Mouse (Mus musculus) liver, adult 2 months (tissue): ENCODE measurements around the gene Tulp2. TPM values are rescaled to one million over a fixed set of nuclear protein-coding genes. Genes with fewer than 3 reads are reported as not detected.

ENCODE experiments used
- DNase-seq: peaks from one replicate; pipeline ENCODE4 v3.0.0-alpha.2; 2011; ENCODE audit warnings: low read depth, low spot score; ENCODE audit errors: extremely low read depth
- H3K27ac ChIP-seq: fragments of 200-500 bp; replicated peaks from 2 replicates; pipeline ENCODE4 v1.5.1; 2012; ENCODE audit warnings: low read depth, mild to moderate bottlenecking, control low read depth, inconsistent platforms, low read length; ENCODE audit not compliant: insufficient read depth
- H3K27me3 ChIP-seq: fragments of 200-500 bp; 2 replicates; pipeline ENCODE4 v1.6.1; 2012; ENCODE audit warnings: mild to moderate bottlenecking, moderate library complexity, low read length, inconsistent platforms; ENCODE audit not compliant: control insufficient read depth, insufficient read depth
- H3K36me3 ChIP-seq: fragments of 200-500 bp; 2 replicates; pipeline ENCODE4 v1.6.1; 2012; ENCODE audit warnings: low read length, inconsistent platforms; ENCODE audit not compliant: control insufficient read depth, insufficient read depth
- H3K4me1 ChIP-seq: fragments of 200-500 bp; 2 replicates; pipeline ENCODE4 v1.6.1; 2011; ENCODE audit warnings: low read length; ENCODE audit not compliant: control insufficient read depth, insufficient read depth
- H3K4me3 ChIP-seq: fragments of 200-500 bp; 2 replicates; pipeline ENCODE4 v1.5.1; 2011; ENCODE audit warnings: low read depth, mild to moderate bottlenecking, control low read depth, low read length, moderate library complexity; ENCODE audit not compliant: insufficient read depth
- H3K79me2 ChIP-seq: fragments of 200-500 bp; 2 replicates; pipeline ENCODE4 v1.6.1; 2012; ENCODE audit warnings: inconsistent platforms, mild to moderate bottlenecking, low read length, moderate library complexity; ENCODE audit not compliant: control insufficient read depth, insufficient read depth
- H3K9ac ChIP-seq: fragments of 200-500 bp; 2 replicates; pipeline ENCODE4 v1.6.1; 2012; ENCODE audit warnings: low read depth, mild to moderate bottlenecking, control low read depth, inconsistent platforms, low read length
- CTCF ChIP-seq: fragments of 200-500 bp; IDR thresholded peaks from 2 replicates; pipeline ENCODE4 v1.5.1; 2011; ENCODE audit warnings: low read depth, low read length, control low read depth
- POLR2A ChIP-seq: fragments of 200-500 bp; IDR thresholded peaks from 2 replicates; pipeline ENCODE4 v1.6.1; 2011; ENCODE audit warnings: low read length, control low read depth; ENCODE audit not compliant: insufficient read depth; ENCODE audit errors: extremely low read depth
- WGBS: fragments of 180-500 bp; shearing (Covaris S2); methylation state at CpG from one replicate; pipeline ENCODE4 v1.1.7; 2018; 5-methylcytosine and 5-hydroxymethylcytosine counted together
- polyA plus RNA-seq: library from polyadenylated mRNA; depleted of rRNA; stranded (reverse); fragments of >200 nt; gene quantifications from 2 replicates; pipeline ENCODE4 v1.2.3, GENCODE M21; 2012; rRNA removed
- total RNA-seq: library from RNA; depleted of rRNA; stranded (reverse); fragments of >200 nt; gene quantifications from 2 replicates; pipeline ENCODE4 v1.2.3, GENCODE M21; 2014; rRNA removed

The Tulp2 gene
- total and polyA plus RNA-seq, 2 experiments, result 0.18 to 0.31 TPM

DNA sequence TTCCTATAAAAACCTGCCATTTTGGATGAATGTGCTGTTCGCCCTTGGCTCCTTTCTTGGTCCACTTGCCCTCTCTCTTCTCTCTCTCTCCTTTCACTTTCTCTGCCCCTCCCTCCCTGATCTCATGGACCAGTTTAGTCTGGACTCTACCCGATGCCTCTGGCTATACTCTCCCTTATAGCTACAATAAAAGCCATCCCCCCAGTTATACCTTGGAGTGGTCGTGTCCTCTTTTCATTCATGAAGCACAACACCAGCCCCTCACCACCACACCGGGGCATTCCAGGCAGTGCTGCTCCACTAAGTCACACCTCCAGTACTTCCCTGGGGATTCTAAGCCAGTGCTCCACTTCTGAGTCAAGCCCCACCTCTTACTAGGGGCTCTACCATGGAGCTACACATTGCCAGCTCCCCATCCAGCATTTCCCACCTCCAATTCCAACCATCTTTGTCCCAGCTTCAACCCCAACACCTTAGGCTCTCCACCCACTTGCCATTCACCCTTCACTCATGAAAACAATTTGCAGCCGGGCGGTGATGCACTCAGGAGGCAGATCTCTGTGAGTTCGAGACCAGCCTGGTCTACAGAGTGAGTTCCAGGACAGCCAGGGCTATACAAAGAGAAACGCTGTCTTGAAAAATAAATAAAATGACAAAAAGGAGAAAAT is 85.6 kb downstream of the Tulp2 start:
- no peak for TF ChIP-seq POLR2A
- TF ChIP-seq CTCF, result no peak
- H3K27ac ChIP-seq, result peak overlapping the region; percentile 74
- peaks cover 6% of the 10 kb centered on the region for H3K4me1 ChIP-seq
- no peak overlapping the region for H3K9ac ChIP-seq
- no peaks in the 10 kb centered on the region for H3K27me3 ChIP-seq
- H3K4me3 ChIP-seq, result no peak overlapping the region
- DNase-seq, result peak; percentile 37
- H3K36me3 ChIP-seq, result peaks cover 13% of the 10 kb centered on the region
- 59% methylated on average over 8 of the region's 8 CpGs for WGBS
- no peaks in the 10 kb centered on the region for H3K79me2 ChIP-seq

DNA sequence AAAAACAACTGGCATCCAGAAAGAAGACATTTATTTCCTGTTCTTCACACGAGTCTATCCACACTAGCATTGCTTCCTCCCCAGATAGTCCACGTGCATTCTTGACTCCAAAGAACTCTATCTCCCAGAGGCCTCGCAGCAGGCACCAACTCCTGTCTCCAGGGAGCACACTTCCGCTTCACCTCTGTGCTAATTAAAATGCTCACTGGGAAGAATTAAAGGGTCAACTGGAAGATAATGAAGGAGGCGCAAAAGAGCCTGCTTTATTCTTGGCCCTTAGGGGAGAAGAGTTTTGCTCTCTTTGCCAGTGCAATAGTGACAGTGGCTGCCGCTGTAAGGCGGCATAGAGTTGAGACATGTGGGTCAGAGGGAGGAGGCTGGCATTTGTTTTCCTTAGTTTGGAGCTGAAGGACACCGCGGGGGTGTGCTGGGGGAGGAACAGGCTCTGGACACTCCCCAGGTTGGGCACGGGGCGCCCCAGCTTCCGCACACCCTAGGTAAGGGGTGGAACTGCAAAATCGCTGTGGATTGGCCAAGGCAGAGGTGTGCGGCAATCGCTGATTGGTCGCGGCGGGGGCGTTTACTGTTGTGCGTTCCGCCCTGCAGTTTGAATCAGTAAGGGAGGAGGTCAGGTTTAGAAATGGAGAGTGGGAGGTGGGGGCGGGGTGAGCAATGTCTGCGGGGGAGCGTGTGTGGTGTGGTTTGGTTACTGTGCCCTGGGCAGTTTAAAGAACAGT is 86.3 kb downstream of the Tulp2 start:
- WGBS, result under 1% methylated on average over 24 of the region's 24 CpGs
- H3K9ac ChIP-seq, result peak overlapping the region; percentile 37
- DNase-seq, result peak; percentile 97
- TF ChIP-seq CTCF (no peak), POLR2A (peak; percentile 18; the same call in 1 of the 2 replicates)
- H3K36me3 ChIP-seq, result peaks cover 13% of the 10 kb centered on the region
- no peaks in the 10 kb centered on the region for H3K27me3 ChIP-seq
- 0 out of 2 replicates have a peak overlapping the region, but pooled peaks have one; percentile 1 for H3K4me3 ChIP-seq
- peak overlapping the region; percentile 87 for H3K27ac ChIP-seq
- peaks cover 7% of the 10 kb centered on the region for H3K4me1 ChIP-seq
- no peaks in the 10 kb centered on the region for H3K79me2 ChIP-seq

DNA sequence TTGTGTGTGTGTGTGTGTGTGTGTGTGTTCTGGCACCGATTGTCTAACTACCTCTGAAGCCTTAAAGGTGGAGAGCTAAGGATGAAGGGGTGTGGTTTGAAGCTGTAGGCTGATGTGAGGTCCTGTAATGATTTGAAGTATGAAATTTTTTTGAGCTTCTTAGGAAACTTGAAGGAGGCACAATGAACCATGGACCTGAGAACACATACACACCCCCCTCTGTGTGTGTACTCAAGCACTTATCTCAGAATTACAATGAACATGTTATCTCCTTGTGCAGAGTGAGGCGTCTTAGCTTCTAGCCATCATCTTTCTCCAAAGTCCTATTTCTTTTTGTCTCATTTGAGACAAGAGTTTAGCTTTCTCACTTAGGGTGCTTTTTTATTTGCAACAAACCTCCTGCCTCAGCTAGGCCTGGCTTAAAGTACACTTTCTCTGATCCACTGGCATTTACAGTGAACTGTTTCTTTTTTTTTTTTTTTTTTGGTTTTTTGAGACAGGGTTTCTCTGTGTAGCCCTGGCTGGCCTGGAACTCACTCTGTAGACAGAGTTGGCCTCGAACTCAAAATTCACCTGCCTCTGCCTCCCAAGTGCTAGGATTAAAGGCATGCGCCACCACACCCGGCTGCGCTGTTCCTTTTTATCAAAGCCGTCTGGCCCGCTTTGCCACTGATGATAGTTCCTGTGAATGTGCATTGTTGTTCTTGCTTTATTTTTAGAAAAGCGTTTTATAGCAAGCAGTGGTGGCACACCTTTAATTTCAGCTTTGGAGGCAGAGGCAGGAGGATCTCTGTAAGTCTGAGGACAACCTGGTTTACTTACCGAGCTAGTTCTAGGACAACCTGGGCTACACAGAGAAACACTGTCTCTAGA is 87.2 kb downstream of the Tulp2 start:
- Histone ChIP-seq H3K36me3 (peaks cover 13% of the 10 kb centered on the region), H3K27ac (peak overlapping the region; percentile 87), H3K4me3 (no peak overlapping the region), H3K79me2 (0 out of 2 replicates have a peak, but pooled peaks cover 3% of the 10 kb centered on the region), H3K27me3 (no peaks in the 10 kb centered on the region), H3K4me1 (peaks cover 7% of the 10 kb centered on the region), H3K9ac (peak overlapping the region; percentile 37)
- no peak for DNase-seq
- 70% methylated on average over 10 of the region's 10 CpGs for WGBS
- no peak for TF ChIP-seq CTCF
- no peak for TF ChIP-seq POLR2A

DNA sequence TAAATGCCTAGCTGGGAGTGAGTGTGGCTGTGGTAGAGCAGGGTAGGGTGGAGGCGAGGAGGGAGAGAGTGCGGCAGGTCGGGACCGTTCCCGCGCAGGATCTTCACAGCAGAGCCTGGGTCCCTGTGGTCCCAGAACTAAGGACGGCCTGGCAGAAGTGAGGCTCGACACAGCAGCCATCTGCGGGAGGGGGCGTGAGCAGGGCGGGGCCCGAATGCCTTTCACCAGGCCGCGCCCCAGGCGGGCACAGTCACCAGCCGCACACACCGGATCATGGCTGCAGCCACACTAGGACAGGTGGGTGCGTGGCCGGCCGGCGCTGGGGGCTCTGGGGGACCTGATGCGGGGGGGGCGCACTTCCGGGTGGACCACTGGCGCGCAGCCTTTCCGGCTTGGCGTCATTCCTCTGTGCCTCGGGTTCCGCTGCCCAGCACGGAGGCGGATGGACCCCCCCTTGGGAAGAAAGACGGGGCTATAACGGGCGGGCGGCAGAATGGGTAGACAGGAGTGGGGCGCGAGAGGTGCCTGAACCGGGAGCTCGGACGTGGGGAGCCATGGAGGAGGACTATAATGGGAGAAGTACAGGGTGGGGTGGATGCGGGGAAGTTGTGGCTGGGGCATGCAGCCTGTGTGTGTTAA is 88.5 kb downstream of the Tulp2 start, which contains the start of gene Bcat2:
TSS of gene Bcat2 (plus strand) at position 51 of the 639 bp plus-strand sequence.
- Histone ChIP-seq H3K4me3 (peak within 1 kb of the TSS; percentile 64), H3K4me1 (peaks cover 7% of the 10 kb centered on the region), H3K79me2 (peaks cover 12% of the 10 kb centered on the region; the same call in 1 of the 2 replicates), H3K27me3 (no peaks in the 10 kb centered on the region), H3K36me3 (peaks cover 13% of the 10 kb centered on the region), H3K27ac (peak within 1 kb of the TSS; percentile 87), H3K9ac (peak within 1 kb of the TSS; percentile 63)
- WGBS, result 60% methylated on average over 42 of the region's 42 CpGs
- no peak for DNase-seq
- no peak for TF ChIP-seq CTCF
- TF ChIP-seq POLR2A, result no peak

DNA sequence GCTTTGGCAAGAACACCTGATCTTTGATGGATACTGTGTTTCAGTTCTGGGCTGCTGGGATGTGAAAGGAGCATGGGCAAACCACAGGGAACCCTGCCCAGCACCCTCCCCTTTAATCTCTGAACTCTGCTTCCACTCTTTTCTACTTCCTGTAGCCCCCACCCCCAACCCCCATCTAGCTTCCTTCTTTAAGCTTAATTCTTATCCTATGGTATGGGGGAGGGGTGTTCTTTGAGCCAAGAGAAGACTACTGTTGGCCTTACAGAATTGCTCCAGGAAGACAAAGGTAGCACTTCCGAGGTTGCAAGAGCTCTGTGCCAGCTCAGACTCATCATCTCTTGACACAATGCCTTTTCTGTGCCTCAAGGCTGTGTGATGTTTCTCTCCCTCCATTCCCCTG is 90.3 kb downstream of the Tulp2 start:
- peaks cover 11% of the 10 kb centered on the region for H3K4me1 ChIP-seq

More for the DNA sequence above, 90.3 kb downstream of the Tulp2 start:
- H3K79me2 ChIP-seq, result peaks cover 12% of the 10 kb centered on the region; the same call in 1 of the 2 replicates
- H3K27ac ChIP-seq, result peak overlapping the region; percentile 29; the same call in 1 of the 2 replicates
- H3K36me3 ChIP-seq, result peaks cover 13% of the 10 kb centered on the region
- DNase-seq, result peak; percentile 38
- WGBS, result 4% methylated on average over 1 of the region's 1 CpGs
- H3K27me3 ChIP-seq, result no peaks in the 10 kb centered on the region
- no peak overlapping the region for H3K4me3 ChIP-seq
- no peak overlapping the region for H3K9ac ChIP-seq
- TF ChIP-seq CTCF (no peak), POLR2A (no peak)

Other genes starting within 250 kb of the Tulp2 start
Only the 30 nearest of the 36 such genes appear.
- gene Slc6a21, start 204.4 kb upstream of the Tulp2 start, total RNA-seq, result not detected in 2 replicates
- gene Slc6a21, start 204.4 kb upstream of the Tulp2 start, polyA plus RNA-seq, result 0.12 and 0.18 TPM in 2 replicates
- gene Trpm4, start 148.1 kb upstream of the Tulp2 start, total RNA-seq, result 1.2 TPM in 2 replicates
- gene Trpm4, start 148.1 kb upstream of the Tulp2 start, polyA plus RNA-seq, result 1.2 and 1.5 TPM in 2 replicates
- gene Hrc, start 146.6 kb upstream of the Tulp2 start, total RNA-seq, result 0.28 TPM in 1 of 2 replicates, not detected in the other
- gene Hrc, start 146.6 kb upstream of the Tulp2 start, polyA plus RNA-seq, result not detected in 2 replicates
- gene Ppfia3, start 114.9 kb upstream of the Tulp2 start, total RNA-seq, result 0.07 TPM in 1 of 2 replicates, not detected in the other
- 0.14 TPM in 1 of 2 replicates, not detected in the other for gene Ppfia3, start 114.9 kb upstream of the Tulp2 start, polyA plus RNA-seq
- not detected in 2 replicates for gene Lin7b, start 111.3 kb upstream of the Tulp2 start, total RNA-seq
- gene Lin7b, start 111.3 kb upstream of the Tulp2 start, polyA plus RNA-seq, result not detected in 2 replicates
- gene Snrnp70, start 86.1 kb upstream of the Tulp2 start, total RNA-seq, result 43.3 and 46.4 TPM in 2 replicates
- 59.2 and 101 TPM in 2 replicates for gene Snrnp70, start 86.1 kb upstream of the Tulp2 start, polyA plus RNA-seq
- under 0.01 TPM in 1 of 2 replicates, not detected in the other for gene Kcna7, start 76.2 kb upstream of the Tulp2 start, total RNA-seq
- not detected in 2 replicates for gene Kcna7, start 76.2 kb upstream of the Tulp2 start, polyA plus RNA-seq
- 0.13 TPM in 1 of 2 replicates, not detected in the other for gene Ntf5, start 68.2 kb upstream of the Tulp2 start, total RNA-seq
- gene Ntf5, start 68.2 kb upstream of the Tulp2 start, polyA plus RNA-seq, result 0.04 TPM in 1 of 2 replicates, not detected in the other
- gene Lhb, start 61.1 kb upstream of the Tulp2 start, total RNA-seq, result not detected in 2 replicates
- gene Lhb, start 61.1 kb upstream of the Tulp2 start, polyA plus RNA-seq, result not detected in 2 replicates
- 1.2 TPM in 2 replicates for gene Gys1, start 47.0 kb upstream of the Tulp2 start, total RNA-seq
- 2.6 and 4.8 TPM in 2 replicates for gene Gys1, start 47.0 kb upstream of the Tulp2 start, polyA plus RNA-seq
- gene Ruvbl2, start 43.8 kb upstream of the Tulp2 start, total RNA-seq, result 8.9 and 12.3 TPM in 2 replicates
- gene Ruvbl2, start 43.8 kb upstream of the Tulp2 start, polyA plus RNA-seq, result 18.4 and 28.8 TPM in 2 replicates
- gene Ftl1, start 22.0 kb upstream of the Tulp2 start, total RNA-seq, result 3,170 and 4,966 TPM in 2 replicates
- gene Ftl1, start 22.0 kb upstream of the Tulp2 start, polyA plus RNA-seq, result 12,947 and 13,613 TPM in 2 replicates
- gene Bax, start 15.0 kb upstream of the Tulp2 start, total RNA-seq, result 19.5 and 23.8 TPM in 2 replicates
- 49.8 and 62.0 TPM in 2 replicates for gene Bax, start 15.0 kb upstream of the Tulp2 start, polyA plus RNA-seq
- 1.3 and 5.7 TPM in 2 replicates for gene Gm45808, start 4.9 kb downstream of the Tulp2 start, total RNA-seq
- 0.28 and 1.5 TPM in 2 replicates for gene Gm45808, start 4.9 kb downstream of the Tulp2 start, polyA plus RNA-seq
- gene Dhdh, start 6.9 kb downstream of the Tulp2 start, total RNA-seq, result 73.7 and 79.3 TPM in 2 replicates
- 37.2 and 37.7 TPM in 2 replicates for gene Dhdh, start 6.9 kb downstream of the Tulp2 start, polyA plus RNA-seq
- gene Nucb1, start 28.5 kb downstream of the Tulp2 start, total RNA-seq, result 68.1 and 84.8 TPM in 2 replicates
- gene Nucb1, start 28.5 kb downstream of the Tulp2 start, polyA plus RNA-seq, result 307 and 310 TPM in 2 replicates
- 4.3 and 4.4 TPM in 2 replicates for gene Ppp1r15a, start 44.4 kb downstream of the Tulp2 start, total RNA-seq
- 10.8 and 14.9 TPM in 2 replicates for gene Ppp1r15a, start 44.4 kb downstream of the Tulp2 start, polyA plus RNA-seq
- 0.55 and 0.60 TPM in 2 replicates for gene Plekha4, start 44.5 kb downstream of the Tulp2 start, total RNA-seq
- 1.00 and 1.8 TPM in 2 replicates for gene Plekha4, start 44.5 kb downstream of the Tulp2 start, polyA plus RNA-seq
- gene Hsd17b14, start 73.0 kb downstream of the Tulp2 start, total RNA-seq, result not detected in 2 replicates
- not detected in 2 replicates for gene Hsd17b14, start 73.0 kb downstream of the Tulp2 start, polyA plus RNA-seq
- 14.7 and 18.1 TPM in 2 replicates for gene Bcat2, start 88.3 kb downstream of the Tulp2 start, total RNA-seq
- 41.0 and 54.5 TPM in 2 replicates for gene Bcat2, start 88.3 kb downstream of the Tulp2 start, polyA plus RNA-seq
- gene Fgf21, start 133.6 kb downstream of the Tulp2 start, total RNA-seq, result 0.94 and 1.0 TPM in 2 replicates
- 3.7 and 4.3 TPM in 2 replicates for gene Fgf21, start 133.6 kb downstream of the Tulp2 start, polyA plus RNA-seq
- not detected in 2 replicates for gene Fut1, start 135.4 kb downstream of the Tulp2 start, total RNA-seq
- gene Fut1, start 135.4 kb downstream of the Tulp2 start, polyA plus RNA-seq, result 0.15 and 0.21 TPM in 2 replicates
- gene Izumo1, start 139.9 kb downstream of the Tulp2 start, total RNA-seq, result 0.09 TPM in 1 of 2 replicates, not detected in the other
- 0.04 and 0.13 TPM in 2 replicates for gene Izumo1, start 139.9 kb downstream of the Tulp2 start, polyA plus RNA-seq
- 2.3 and 4.3 TPM in 2 replicates for gene Rasip1, start 145.6 kb downstream of the Tulp2 start, total RNA-seq
- gene Rasip1, start 145.6 kb downstream of the Tulp2 start, polyA plus RNA-seq, result 3.6 and 5.1 TPM in 2 replicates
- 0.07 and 0.09 TPM in 2 replicates for gene Mamstr, start 158.1 kb downstream of the Tulp2 start, total RNA-seq
- gene Mamstr, start 158.1 kb downstream of the Tulp2 start, polyA plus RNA-seq, result 0.10 and 0.19 TPM in 2 replicates
- 0.18 TPM in 1 of 2 replicates, not detected in the other for gene Fut2, start 184.5 kb downstream of the Tulp2 start, total RNA-seq
- gene Fut2, start 184.5 kb downstream of the Tulp2 start, polyA plus RNA-seq, result 0.05 and 0.14 TPM in 2 replicates
- not detected in 2 replicates for gene Ntn5, start 202.1 kb downstream of the Tulp2 start, total RNA-seq
- not detected in 2 replicates for gene Ntn5, start 202.1 kb downstream of the Tulp2 start, polyA plus RNA-seq
- not detected in 2 replicates for gene Sec1, start 212.5 kb downstream of the Tulp2 start, total RNA-seq
- not detected in 2 replicates for gene Sec1, start 212.5 kb downstream of the Tulp2 start, polyA plus RNA-seq
- 0.09 and 0.13 TPM in 2 replicates for gene Car11, start 218.0 kb downstream of the Tulp2 start, total RNA-seq
- gene Car11, start 218.0 kb downstream of the Tulp2 start, polyA plus RNA-seq, result 0.59 and 1.6 TPM in 2 replicates
- gene Dbp, start 223.2 kb downstream of the Tulp2 start, total RNA-seq, result 93.0 and 110 TPM in 2 replicates
- gene Dbp, start 223.2 kb downstream of the Tulp2 start, polyA plus RNA-seq, result 8.6 and 17.0 TPM in 2 replicates